Mouse (Mus musculus): ENCODE results near the gene Efnb2. TPM values are rescaled to one million over a fixed set of nuclear protein-coding genes. Genes with fewer than 3 reads are reported as not detected.

The Efnb2 gene
- not detected for polyA plus RNA-seq (2017; shearing (Covaris generic))

DNA sequence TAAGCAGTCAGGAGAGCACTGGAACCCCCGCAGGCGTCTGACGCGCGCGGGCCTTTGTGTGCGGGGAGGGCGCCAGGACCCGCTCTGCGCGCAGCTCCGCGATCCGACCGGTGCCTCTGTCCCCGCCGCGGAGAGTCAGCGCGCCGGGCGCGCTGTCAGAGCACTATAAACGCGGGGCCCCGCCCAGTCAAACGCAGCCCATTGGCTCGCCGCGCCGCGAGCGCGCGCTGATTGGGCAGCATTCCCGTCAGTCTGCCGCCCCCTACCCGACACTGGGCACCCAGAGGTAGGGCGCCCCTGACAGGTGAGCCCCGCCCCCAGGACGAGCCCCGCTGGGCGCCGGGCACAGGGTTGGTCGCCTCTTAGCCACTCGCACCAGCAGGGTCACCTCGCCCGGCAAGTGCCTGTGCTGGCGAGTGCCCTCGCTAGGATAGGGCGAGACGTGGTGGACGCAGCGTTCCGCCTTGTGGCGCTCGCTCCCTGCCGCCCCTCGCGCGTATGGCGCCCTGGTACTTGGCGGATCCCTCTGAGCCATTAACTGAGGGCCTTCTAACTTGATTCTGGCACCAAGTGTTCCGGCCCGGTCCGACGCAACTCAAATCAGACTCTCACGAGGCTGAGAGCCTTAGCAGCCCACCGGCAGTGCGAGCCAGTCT, at the start of gene Efnb2:
Gene Efnb2 (minus strand): TSS at position 140 of the 656 bp plus-strand sequence.

GRCm38 (mm10) chr8:8690146-8691092, 29.4 kb upstream of the Efnb2 start, which contains the start of gene Arglu1:
TSS of gene Arglu1 (minus strand) at chr8:8690521.

Other genes starting within 250 kb of the Efnb2 start
- 9.5 TPM for gene Arglu1, start 29.3 kb upstream of the Efnb2 start, polyA plus RNA-seq (2017; shearing (Covaris generic))

All from activated CD4-positive, CD25-positive, alpha-beta regulatory T cell, adult 9 weeks (primary cell).